Mouse (Mus musculus): ENCODE measurements at regions not wholly inside any gene's neighbourhood (a gene's known extent, or its start where the extent isn't known, plus 50 kb on each side); places are given as distances from the start of the nearest gene placed in this dataset.

GRCm38 (mm10) chr17:87507848-87508247 is 61.1 kb upstream of the Calm2 start:
- TF ChIP-seq CTCF (IDR thresholded peaks at IDR 0.05; ENCODE audit: low read depth, low read length) (no peak), POLR2A (IDR thresholded peaks at IDR 0.05; ENCODE audit: insufficient read depth, low read length) (no peak), EP300 (IDR thresholded peaks at IDR 0.05; ENCODE audit: insufficient read depth, low read depth, low read length) (no peak)

Measured in ES-Bruce4 (cell line).